11 mouse cellular contexts compared by ENCODE assay signal in the genomic region with DNA sequence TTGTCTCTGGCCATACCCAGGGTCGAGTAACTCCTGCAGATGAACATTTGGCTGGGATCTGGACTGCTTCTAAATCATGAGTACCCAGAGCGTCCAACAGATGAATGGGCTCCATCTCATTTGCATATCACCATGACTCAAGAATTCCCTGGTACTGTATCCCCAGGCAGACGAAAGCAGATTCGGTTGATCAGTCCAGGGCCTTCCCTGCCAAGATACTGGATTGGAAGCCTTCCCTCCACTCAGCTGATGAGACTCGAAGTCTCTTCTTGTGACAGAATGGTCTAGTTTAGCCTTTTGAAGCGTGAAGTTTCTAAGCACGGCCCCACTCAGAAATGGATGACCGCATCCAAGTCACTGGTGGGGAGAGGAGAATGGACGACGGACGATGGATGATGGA.
DNase-seq lines count a peak whose midpoint lies in the region; ATAC-seq lines count a peak whose summit lies in the region.
"Had no signal": no experiment of that assay in that cellular context is flagged by ENCODE, and none has a peak within 500 bp of the region (broad histone marks: within the 10 kb centered on the region; RNA-seq: fewer than 3 reads in every experiment).

No protein-coding gene starts in this region.

- no peak overlapping the region for H3K9ac ChIP-seq in heart, embryonic 12.5 days

- no peaks in the 10 kb centered on the region for H3K27me3 ChIP-seq in heart, embryonic 12.5 days (replicated peaks)

- peak; percentile 95 for DNase-seq in heart, adult 11 months
- DNase-seq in heart, postnatal 25 days (ENCODE audit: low spot score), result no peak
- peak; percentile 42 for DNase-seq in lung, postnatal 10 days
- DNase-seq in lung, postnatal 36 days, result no peak
- peak; percentile 55 for DNase-seq in skeletal muscle tissue, adult 2 months (ENCODE audit: low read depth, low spot score)
- no peak for DNase-seq in frontal cortex, adult 2 months (ENCODE audit: extremely low spot score in 1 of 2, low spot score in 1 of 2)
- DNase-seq: cerebellum, adult 11 months had no signal

- H3K4me2 ChIP-seq in heart, embryonic 12.5 days, result no peak overlapping the region; the same call in 1 of the 2 replicates

- H3K4me1 ChIP-seq in heart, embryonic 12.5 days (replicated peaks), result peaks cover 37% of the 10 kb centered on the region

- peaks cover 3% of the 10 kb centered on the region; the same call in 1 of the 2 replicates for H3K9me3 ChIP-seq in heart, embryonic 12.5 days (replicated peaks)
- H3K9me3 ChIP-seq: G1E had no signal

- no peak overlapping the region for H3K4me3 ChIP-seq in heart, embryonic 12.5 days
- H3K4me3 ChIP-seq: myocyte had no signal

- 74% methylated on average over 11 of the region's 11 CpGs for WGBS in heart, embryonic 12.5 days

- ATAC-seq in heart, embryonic 12.5 days (ENCODE audit: insufficient number of reproducible peaks, low FRiP score), result no peak
- ATAC-seq in monocyte, adult 5-6 weeks (replicated peaks; ENCODE audit: insufficient number of reproducible peaks, low FRiP score, low TSS enrichment, poor library complexity, severe bottlenecking), result no peak

- H3K27ac ChIP-seq in heart, embryonic 12.5 days (ENCODE audit: poor library complexity, severe bottlenecking), result peak overlapping the region; percentile 17; the same call in 1 of the 2 replicates

- no peaks in the 10 kb centered on the region for H3K36me3 ChIP-seq in heart, embryonic 12.5 days

- intact Hi-C loops in heart, postnatal 25 days (cut with DNase I), result loop anchor here (2.0 to 5.0 kb wide), 3 partner anchors 59 to 132 kb away; no protein-coding TSS in a partner anchor

Comparison
In these comparisons a context has a peak if more than half of its experiments do, and no peak if none do; other contexts are left out.
1. DNase-seq: peak in heart, adult 11 months (single experiment), lung, postnatal 10 days (single experiment) and skeletal muscle tissue, adult 2 months (single experiment); none in heart, postnatal 25 days (single experiment), lung, postnatal 36 days (single experiment) and frontal cortex, adult 2 months (0 of 2).